Mouse (Mus musculus) neural tube, embryonic 11.5 days (tissue): Measurements from ENCODE around the gene Mfsd9. TPM values are rescaled to one million over a fixed set of nuclear protein-coding genes. Genes with fewer than 3 reads are reported as not detected.

Experiments
- ATAC-seq: fragments of 200-750 bp; cut with Nextera tagmentation; 2 replicates; pipeline ENCODE4 v1.8.0; 2017; ENCODE audit warnings: moderate number of reproducible peaks, mild to moderate bottlenecking, moderate TSS enrichment, moderate library complexity; ENCODE audit not compliant: insufficient read depth, low FRiP score, low TSS enrichment
- DNase-seq: peaks from one replicate; pipeline ENCODE4 v3.0.0-alpha.2; 2015; ENCODE audit warnings: low spot score
- H3K27ac ChIP-seq: fragments of 300-500 bp; sonication (generic); 2 replicates; pipeline ENCODE4 v1.5.1; 2014; ENCODE audit warnings: low read depth, mild to moderate bottlenecking, low read length
- H3K27me3 ChIP-seq: fragments of 300-500 bp; sonication (generic); 2 replicates; pipeline ENCODE4 v1.6.1; 2014; ENCODE audit warnings: mild to moderate bottlenecking, low read length, mixed read lengths; ENCODE audit not compliant: control insufficient read depth, insufficient read depth
- H3K36me3 ChIP-seq: fragments of 300-500 bp; sonication (generic); 2 replicates; pipeline ENCODE4 v1.6.1; 2014; ENCODE audit warnings: mild to moderate bottlenecking, low read length, moderate library complexity, mixed read lengths; ENCODE audit not compliant: control insufficient read depth, insufficient read depth
- H3K4me1 ChIP-seq: fragments of 300-500 bp; sonication (generic); 2 replicates; pipeline ENCODE4 v1.6.1; 2014; ENCODE audit warnings: low read length, mixed read lengths; ENCODE audit not compliant: control insufficient read depth, insufficient read depth
- H3K4me2 ChIP-seq: fragments of 300-500 bp; sonication (generic); 2 replicates; pipeline ENCODE4 v1.6.1; 2014; ENCODE audit warnings: low read depth, mild to moderate bottlenecking, moderate library complexity
- H3K4me3 ChIP-seq: fragments of 300-500 bp; sonication (generic); 2 replicates; pipeline ENCODE4 v1.5.1; 2014; ENCODE audit warnings: low read depth, low read length
- H3K9ac ChIP-seq: fragments of 300-500 bp; sonication (generic); 2 replicates; pipeline ENCODE4 v1.6.1; 2014; ENCODE audit warnings: mild to moderate bottlenecking, low read length
- H3K9me3 ChIP-seq: fragments of 300-500 bp; sonication (generic); 2 replicates; pipeline ENCODE4 v1.6.1; 2016; ENCODE audit warnings: low read length; ENCODE audit not compliant: control insufficient read depth
- WGBS: fragments of 180-500 bp; shearing (Covaris S2); extraction: QIAGEN DNeasy Blood & Tissue Kit; methylation state at CpG from one replicate; pipeline ENCODE4 v1.1.7; 2014; 5-methylcytosine and 5-hydroxymethylcytosine counted together
- polyA plus RNA-seq: library from polyadenylated mRNA; unstranded; fragments of >200 nt; fragmentation: Nextera tagmentation; extraction: Ambion mirVana; gene quantifications from 2 replicates; pipeline ENCODE4 v1.2.1, GENCODE M21; 2014

Gene Mfsd9
- polyA plus RNA-seq, 1 experiment from 2014 or later, result 4.0 TPM

DNA sequence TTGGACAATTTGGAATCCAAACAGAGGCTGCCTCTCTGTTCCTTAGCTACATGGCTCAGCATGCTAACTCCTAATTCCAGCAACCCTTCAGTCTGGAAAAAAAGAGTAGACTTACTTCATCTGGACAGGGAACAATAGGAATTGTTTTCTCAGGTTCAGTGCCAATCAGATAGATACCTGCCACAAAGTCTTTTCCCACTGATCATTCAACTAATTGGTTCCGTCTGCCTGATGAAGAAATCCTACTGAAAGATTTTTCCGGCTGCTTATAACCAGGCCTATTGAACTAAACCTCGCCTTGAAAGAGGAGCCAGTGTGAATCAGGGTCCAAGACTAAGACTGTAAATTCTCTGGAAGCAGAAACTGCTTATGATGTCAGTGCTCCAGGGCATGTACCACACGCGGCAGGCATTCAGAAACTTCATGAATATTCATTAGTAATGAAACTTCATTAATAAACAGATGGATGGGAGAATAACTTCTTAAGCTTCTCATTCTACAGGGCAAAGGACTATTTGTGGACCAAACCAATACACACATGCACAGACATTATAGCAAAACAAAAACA lies 737 bp downstream of the Mfsd9 start:
- H3K9me3 ChIP-seq, result no peaks in the 10 kb centered on the region
- DNase-seq, result no peak
- peak overlapping the region; percentile 70 for H3K4me2 ChIP-seq
- H3K27ac ChIP-seq, result no peak overlapping the region
- no peaks in the 10 kb centered on the region for H3K27me3 ChIP-seq
- H3K36me3 ChIP-seq, result no peaks in the 10 kb centered on the region
- H3K9ac ChIP-seq, result no peak overlapping the region; the same call in 1 of the 2 replicates
- 44% methylated on average over 5 of the region's 5 CpGs for WGBS
- ATAC-seq, result peak; percentile 69
- H3K4me3 ChIP-seq, result peak overlapping the region; percentile 69
- H3K4me1 ChIP-seq, result no peaks in the 10 kb centered on the region

GRCm38 (mm10) chr1:40788956-40789355 lies 1.5 kb downstream of the Mfsd9 start:
- no peak for DNase-seq
- Histone ChIP-seq H3K4me3 (no peak overlapping the region), H3K4me1 (no peaks in the 10 kb centered on the region), H3K9ac (no peak overlapping the region), H3K9me3 (no peaks in the 10 kb centered on the region), H3K27me3 (no peaks in the 10 kb centered on the region), H3K27ac (no peak overlapping the region), H3K4me2 (no peak overlapping the region), H3K36me3 (no peaks in the 10 kb centered on the region)
- ATAC-seq, result no peak
- 84% methylated on average over 6 of the region's 6 CpGs for WGBS

- H3K4me3 ChIP-seq, result no peak overlapping the region
- no peaks in the 10 kb centered on the region for H3K4me1 ChIP-seq
- DNase-seq (no peak), ATAC-seq (no peak)
- H3K36me3 ChIP-seq, result no peaks in the 10 kb centered on the region
- H3K27ac ChIP-seq, result no peak overlapping the region
- no peak overlapping the region for H3K9ac ChIP-seq
- no peak overlapping the region for H3K4me2 ChIP-seq
- no peaks in the 10 kb centered on the region for H3K9me3 ChIP-seq
- no peaks in the 10 kb centered on the region for H3K27me3 ChIP-seq
- 87% methylated on average over 11 of the region's 11 CpGs for WGBS
Observed at GRCm38 (mm10) chr1:40785876-40786445, 4.5 kb downstream of the Mfsd9 start.

DNA sequence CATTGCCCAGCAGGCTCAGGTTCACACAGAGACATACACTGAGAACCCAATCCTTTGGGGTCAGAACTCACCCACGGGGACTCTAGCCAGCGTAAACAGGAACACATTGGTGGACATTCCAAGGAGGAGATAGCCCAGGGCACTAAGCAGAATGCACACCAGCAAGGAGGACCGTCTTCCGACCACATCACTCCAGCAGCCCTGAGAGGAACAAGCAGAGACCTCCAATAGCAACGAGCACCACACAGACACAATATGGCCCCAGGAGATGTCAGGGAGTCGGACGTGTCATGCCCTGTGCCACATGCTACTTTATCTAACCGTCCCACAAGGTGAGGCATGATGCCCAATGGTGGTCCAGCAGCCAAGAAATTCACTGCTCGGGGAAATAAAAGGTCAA lies 6.2 kb downstream of the Mfsd9 start:
- WGBS, result 89% methylated on average over 9 of the region's 9 CpGs
- Histone ChIP-seq H3K27me3 (no peaks in the 10 kb centered on the region), H3K27ac (no peak overlapping the region), H3K4me3 (no peak overlapping the region), H3K36me3 (no peaks in the 10 kb centered on the region), H3K9me3 (no peaks in the 10 kb centered on the region), H3K4me1 (no peaks in the 10 kb centered on the region), H3K4me2 (no peak overlapping the region), H3K9ac (no peak overlapping the region)
- ATAC-seq (no peak), DNase-seq (no peak)

DNA sequence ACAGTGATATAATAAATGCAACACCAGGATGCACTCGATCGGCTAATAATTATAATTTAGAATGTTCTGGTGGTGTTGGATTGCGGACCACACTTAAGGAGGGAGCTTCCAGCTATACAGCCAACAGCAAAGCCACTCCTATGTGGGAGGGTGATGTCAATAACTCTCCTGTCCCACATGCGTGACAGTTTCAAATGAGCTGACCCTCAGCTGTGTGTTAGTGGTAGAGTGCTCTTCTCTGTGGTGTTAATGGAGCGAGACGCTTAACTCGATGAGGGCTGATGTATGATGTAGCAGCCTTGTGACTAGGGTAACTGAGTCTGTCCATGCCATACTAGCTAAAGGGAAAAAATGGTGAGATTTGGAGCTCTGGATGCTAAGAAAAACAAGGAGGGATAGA lies 7.0 kb downstream of the Mfsd9 start:
- no peak for DNase-seq
- 90% methylated on average over 7 of the region's 7 CpGs for WGBS
- H3K27ac ChIP-seq, result no peak overlapping the region
- no peaks in the 10 kb centered on the region for H3K9me3 ChIP-seq
- no peaks in the 10 kb centered on the region for H3K27me3 ChIP-seq
- no peaks in the 10 kb centered on the region for H3K4me1 ChIP-seq
- H3K4me3 ChIP-seq, result no peak overlapping the region
- ATAC-seq, result no peak
- no peak overlapping the region for H3K4me2 ChIP-seq
- H3K36me3 ChIP-seq, result no peaks in the 10 kb centered on the region
- H3K9ac ChIP-seq, result no peak overlapping the region

GRCm38 (mm10) chr1:40776763-40777162 lies 13.7 kb downstream of the Mfsd9 start:
- DNase-seq (no peak), ATAC-seq (no peak)
- Histone ChIP-seq H3K27ac (no peak overlapping the region), H3K4me2 (no peak overlapping the region), H3K9me3 (no peaks in the 10 kb centered on the region), H3K9ac (no peak overlapping the region), H3K27me3 (no peaks in the 10 kb centered on the region), H3K4me3 (no peak overlapping the region), H3K36me3 (no peaks in the 10 kb centered on the region), H3K4me1 (no peaks in the 10 kb centered on the region)
- 91% methylated on average over 3 of the region's 3 CpGs for WGBS

DNA sequence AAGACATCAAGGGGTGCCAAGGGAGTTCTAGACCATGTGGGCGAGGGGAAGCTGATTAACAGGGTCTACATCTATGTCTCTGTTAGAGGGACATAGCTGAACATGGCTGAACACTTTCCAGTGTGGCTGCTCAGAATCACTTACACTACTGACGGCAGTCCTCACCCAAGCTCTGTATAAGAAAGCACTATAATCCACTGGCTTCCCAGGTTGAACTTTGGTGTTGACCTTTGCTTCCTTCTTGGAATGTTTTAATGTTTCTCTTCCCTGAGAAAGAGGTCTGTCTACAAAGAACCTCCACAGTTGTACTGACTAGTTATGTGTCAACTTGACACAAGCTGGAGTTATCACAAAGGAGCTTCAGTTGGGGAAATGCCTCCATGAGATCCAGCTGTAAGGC lies 14.4 kb downstream of the Mfsd9 start:
- no peak for DNase-seq

GRCm38 (mm10) chr1:40774040-40774439 lies 16.4 kb downstream of the Mfsd9 start:
- Histone ChIP-seq H3K4me3 (no peak overlapping the region), H3K27me3 (no peaks in the 10 kb centered on the region), H3K4me2 (no peak overlapping the region), H3K27ac (no peak overlapping the region), H3K9me3 (no peaks in the 10 kb centered on the region), H3K9ac (no peak overlapping the region), H3K36me3 (no peaks in the 10 kb centered on the region), H3K4me1 (no peaks in the 10 kb centered on the region)
- WGBS, result 90% methylated on average over 10 of the region's 10 CpGs
- ATAC-seq (no peak), DNase-seq (no peak)

More for the DNA sequence above, 14.4 kb downstream of the Mfsd9 start:
- Histone ChIP-seq H3K27me3 (no peaks in the 10 kb centered on the region), H3K4me3 (no peak overlapping the region), H3K36me3 (no peaks in the 10 kb centered on the region), H3K9me3 (no peaks in the 10 kb centered on the region), H3K4me1 (no peaks in the 10 kb centered on the region), H3K4me2 (no peak overlapping the region), H3K9ac (no peak overlapping the region), H3K27ac (no peak overlapping the region)
- WGBS, result 80% methylated on average over 2 of the region's 2 CpGs
- ATAC-seq, result no peak

GRCm38 (mm10) chr1:40773234-40773633 lies 17.3 kb downstream of the Mfsd9 start:
- Histone ChIP-seq H3K27me3 (no peaks in the 10 kb centered on the region), H3K36me3 (no peaks in the 10 kb centered on the region), H3K27ac (no peak overlapping the region), H3K9ac (no peak overlapping the region), H3K4me2 (no peak overlapping the region), H3K4me1 (no peaks in the 10 kb centered on the region), H3K4me3 (no peak overlapping the region), H3K9me3 (no peaks in the 10 kb centered on the region)
- no peak for ATAC-seq
- 90% methylated on average over 5 of the region's 5 CpGs for WGBS
- DNase-seq, result no peak
